Mouse (Mus musculus): ENCODE data around the gene Gramd1b. TPM values are rescaled to one million over a fixed set of nuclear protein-coding genes. Genes with fewer than 3 reads are reported as not detected.

Gramd1b gene
- polyA plus RNA-seq, 1 experiment from 2014 or later: 19.5 TPM

- Histone ChIP-seq H3K4me3 (replicated peaks; ENCODE audit: low read length) (peak overlapping the region; percentile 59), H3K4me1 (replicated peaks; ENCODE audit: control insufficient read depth, insufficient read depth, low read length) (peaks cover 39% of the 10 kb centered on the region), H3K9me3 (ENCODE audit: control insufficient read depth, low read length) (no peaks in the 10 kb centered on the region), H3K27me3 (replicated peaks; ENCODE audit: control insufficient read depth, insufficient read depth, low read length) (no peaks in the 10 kb centered on the region), H3K4me2 (ENCODE audit: low read length) (peak overlapping the region; percentile 68), H3K36me3 (ENCODE audit: control insufficient read depth, insufficient read depth) (no peaks in the 10 kb centered on the region), H3K27ac (ENCODE audit: low read length) (peak overlapping the region; percentile 52), H3K9ac (replicated peaks; ENCODE audit: low read depth, low read length) (peak overlapping the region; percentile 74)
- WGBS: 0% methylated on average over 4 of the region's 4 CpGs
- peak; percentile 69; the same call in 1 of the 2 replicates for ATAC-seq
These were observed 262.5 kb downstream of the Gramd1b start for GRCm38 (mm10) chr9:40268748-40269102.

- Histone ChIP-seq H3K4me3 (replicated peaks; ENCODE audit: low read length) (peak overlapping the region; percentile 59), H3K27ac (ENCODE audit: low read length) (peak overlapping the region; percentile 52), H3K27me3 (replicated peaks; ENCODE audit: control insufficient read depth, insufficient read depth, low read length) (no peaks in the 10 kb centered on the region), H3K4me1 (replicated peaks; ENCODE audit: control insufficient read depth, insufficient read depth, low read length) (peaks cover 34% of the 10 kb centered on the region), H3K9ac (replicated peaks; ENCODE audit: low read depth, low read length) (no peak overlapping the region; the same call in 1 of the 2 replicates), H3K4me2 (ENCODE audit: low read length) (peak overlapping the region; percentile 68), H3K9me3 (ENCODE audit: control insufficient read depth, low read length) (no peaks in the 10 kb centered on the region), H3K36me3 (ENCODE audit: control insufficient read depth, insufficient read depth) (no peaks in the 10 kb centered on the region)
- WGBS: 9% methylated on average over 21 of the region's 21 CpGs
- ATAC-seq: peak; percentile 4
These were observed 263.0 kb downstream of the Gramd1b start for GRCm38 (mm10) chr9:40268040-40268747.

DNA sequence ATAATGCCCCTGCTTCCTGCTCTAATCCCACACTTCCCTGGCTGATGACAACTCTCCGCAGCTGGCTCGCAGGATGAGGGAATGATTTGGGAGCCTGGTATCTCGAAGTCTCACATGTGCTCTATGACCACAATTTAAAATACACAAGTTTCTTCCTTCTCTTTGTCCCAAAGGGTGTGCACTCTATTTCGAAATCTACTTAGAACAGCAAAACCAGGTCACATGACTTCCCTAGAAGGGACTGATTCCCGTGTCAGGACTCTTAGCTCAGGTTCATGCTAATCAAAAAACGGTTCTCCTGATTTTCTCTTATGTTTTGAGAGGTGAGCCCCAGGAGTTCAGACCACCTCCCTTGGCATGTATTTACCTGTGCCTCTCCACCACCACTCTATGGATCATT lies 267.3 kb downstream of the Gramd1b start:
- Histone ChIP-seq H3K4me2 (ENCODE audit: low read length) (no peak overlapping the region), H3K27ac (ENCODE audit: low read length) (no peak overlapping the region), H3K9me3 (ENCODE audit: control insufficient read depth, low read length) (no peaks in the 10 kb centered on the region), H3K4me1 (replicated peaks; ENCODE audit: control insufficient read depth, insufficient read depth, low read length) (peaks cover 11% of the 10 kb centered on the region), H3K9ac (replicated peaks; ENCODE audit: low read depth, low read length) (no peak overlapping the region), H3K27me3 (replicated peaks; ENCODE audit: control insufficient read depth, insufficient read depth, low read length) (no peaks in the 10 kb centered on the region), H3K36me3 (ENCODE audit: control insufficient read depth, insufficient read depth) (no peaks in the 10 kb centered on the region), H3K4me3 (replicated peaks; ENCODE audit: low read length) (no peak overlapping the region)
- ATAC-seq: no peak
- WGBS: 73% methylated on average over 6 of the region's 6 CpGs

DNA sequence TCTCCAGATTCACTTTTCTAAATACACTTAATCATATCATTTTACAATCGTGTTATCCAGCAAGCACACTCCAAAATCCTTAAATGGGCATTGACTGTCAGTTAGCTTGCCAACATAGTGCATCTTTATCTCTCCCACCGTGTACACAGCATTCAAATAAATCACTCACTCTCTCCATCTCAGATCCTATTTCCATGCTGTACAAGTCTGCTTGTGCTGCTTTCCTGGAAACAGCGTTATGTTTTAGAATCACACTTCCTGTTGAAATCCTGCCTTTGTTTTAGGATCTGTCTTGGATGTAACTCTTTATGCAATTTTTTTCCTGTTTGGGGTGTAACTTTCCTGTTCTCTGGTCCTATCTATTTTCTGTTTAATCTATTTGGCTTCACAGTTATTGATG lies 278.7 kb downstream of the Gramd1b start:
- no peak for ATAC-seq
- no peaks in the 10 kb centered on the region for H3K9me3 ChIP-seq (ENCODE audit: control insufficient read depth, low read length)
- H3K9ac ChIP-seq (replicated peaks; ENCODE audit: low read depth, low read length): no peak overlapping the region
- 69% methylated on average over 3 of the region's 3 CpGs for WGBS
- H3K4me2 ChIP-seq (ENCODE audit: low read length): no peak overlapping the region
- no peaks in the 10 kb centered on the region for H3K36me3 ChIP-seq (ENCODE audit: control insufficient read depth, insufficient read depth)
- H3K27me3 ChIP-seq (replicated peaks; ENCODE audit: control insufficient read depth, insufficient read depth, low read length): no peaks in the 10 kb centered on the region
- H3K4me1 ChIP-seq (replicated peaks; ENCODE audit: control insufficient read depth, insufficient read depth, low read length): no peaks in the 10 kb centered on the region
- H3K27ac ChIP-seq (ENCODE audit: low read length): no peak overlapping the region
- no peak overlapping the region for H3K4me3 ChIP-seq (replicated peaks; ENCODE audit: low read length)

DNA sequence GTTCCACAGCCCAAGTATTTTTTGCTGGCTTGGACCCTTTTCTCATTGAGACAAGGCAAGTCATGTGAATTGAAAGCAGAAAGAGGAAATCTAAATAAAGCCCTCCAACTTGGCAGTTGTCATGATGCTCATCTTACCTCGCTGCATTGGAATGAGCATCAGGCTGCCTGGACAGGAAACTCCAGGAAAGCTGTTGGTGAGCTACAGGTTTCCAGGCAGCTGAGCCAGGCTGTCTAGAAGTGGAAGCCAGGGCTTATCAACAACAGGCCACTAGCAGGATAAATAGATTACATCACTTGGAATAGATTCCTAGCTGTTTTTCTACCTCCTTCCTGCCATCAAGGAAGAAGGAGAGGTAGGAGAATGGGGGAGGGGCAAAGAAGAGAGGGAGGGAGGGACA lies 282.1 kb downstream of the Gramd1b start:
- 55% methylated on average over 1 of the region's 1 CpGs for WGBS
- H3K36me3 ChIP-seq (ENCODE audit: control insufficient read depth, insufficient read depth): no peaks in the 10 kb centered on the region

GRCm38 (mm10) chr9:40246702-40247101 lies 284.5 kb downstream of the Gramd1b start:
- no peak overlapping the region for H3K27ac ChIP-seq (ENCODE audit: low read length)

More for the DNA sequence above, 282.1 kb downstream of the Gramd1b start:
- Histone ChIP-seq H3K9ac (replicated peaks; ENCODE audit: low read depth, low read length) (no peak overlapping the region), H3K27me3 (replicated peaks; ENCODE audit: control insufficient read depth, insufficient read depth, low read length) (no peaks in the 10 kb centered on the region), H3K4me3 (replicated peaks; ENCODE audit: low read length) (no peak overlapping the region), H3K27ac (ENCODE audit: low read length) (no peak overlapping the region), H3K4me1 (replicated peaks; ENCODE audit: control insufficient read depth, insufficient read depth, low read length) (no peaks in the 10 kb centered on the region), H3K9me3 (ENCODE audit: control insufficient read depth, low read length) (no peaks in the 10 kb centered on the region), H3K4me2 (ENCODE audit: low read length) (no peak overlapping the region)
- no peak for ATAC-seq

DNA sequence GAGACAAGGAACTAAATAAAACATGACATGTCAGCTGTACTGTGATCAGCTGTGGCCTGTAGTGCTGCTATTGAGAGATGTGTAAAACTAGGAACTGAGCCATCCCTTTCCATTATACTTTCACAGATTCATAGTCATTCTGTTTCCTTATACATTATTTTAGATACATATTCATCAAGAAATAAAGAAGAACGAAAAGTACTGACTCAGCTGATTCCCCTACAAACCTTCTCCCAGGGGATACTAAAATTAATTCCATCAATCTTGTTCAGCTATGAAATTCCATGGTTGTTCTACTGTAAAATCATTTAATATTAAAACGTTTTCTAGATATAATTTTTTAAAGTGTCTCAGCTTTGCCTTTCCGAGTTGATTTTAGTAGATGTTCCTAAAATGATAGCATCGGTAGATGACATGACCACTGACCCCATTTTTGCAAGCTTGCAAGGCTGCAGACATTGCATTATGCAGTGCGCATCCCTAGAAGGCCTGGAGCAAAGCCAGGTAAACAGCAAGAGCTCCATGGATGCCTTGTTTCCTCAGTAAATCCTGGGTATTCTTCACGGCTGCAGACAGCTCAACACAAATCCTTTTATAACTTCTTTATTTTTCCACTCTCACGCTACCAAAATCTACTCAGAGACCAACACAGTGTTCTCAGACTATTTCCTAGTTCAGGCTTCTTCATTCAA lies 285.1 kb downstream of the Gramd1b start:
- no peaks in the 10 kb centered on the region for H3K27me3 ChIP-seq (replicated peaks; ENCODE audit: control insufficient read depth, insufficient read depth, low read length)
- H3K27ac ChIP-seq (ENCODE audit: low read length): no peak overlapping the region
- no peak overlapping the region for H3K9ac ChIP-seq (replicated peaks; ENCODE audit: low read depth, low read length)
- WGBS: 76% methylated on average over 7 of the region's 7 CpGs
- H3K36me3 ChIP-seq (ENCODE audit: control insufficient read depth, insufficient read depth): no peaks in the 10 kb centered on the region
- H3K4me3 ChIP-seq (replicated peaks; ENCODE audit: low read length): no peak overlapping the region
- no peak overlapping the region for H3K4me2 ChIP-seq (ENCODE audit: low read length)
- H3K9me3 ChIP-seq (ENCODE audit: control insufficient read depth, low read length): no peaks in the 10 kb centered on the region
- no peak for ATAC-seq
- peaks cover 12% of the 10 kb centered on the region for H3K4me1 ChIP-seq (replicated peaks; ENCODE audit: control insufficient read depth, insufficient read depth, low read length)

More at GRCm38 (mm10) chr9:40246702-40247101, 284.5 kb downstream of the Gramd1b start:
- Histone ChIP-seq H3K9ac (replicated peaks; ENCODE audit: low read depth, low read length) (no peak overlapping the region), H3K36me3 (ENCODE audit: control insufficient read depth, insufficient read depth) (no peaks in the 10 kb centered on the region), H3K27me3 (replicated peaks; ENCODE audit: control insufficient read depth, insufficient read depth, low read length) (no peaks in the 10 kb centered on the region), H3K4me2 (ENCODE audit: low read length) (no peak overlapping the region), H3K4me1 (replicated peaks; ENCODE audit: control insufficient read depth, insufficient read depth, low read length) (peaks cover 7% of the 10 kb centered on the region), H3K4me3 (replicated peaks; ENCODE audit: low read length) (no peak overlapping the region), H3K9me3 (ENCODE audit: control insufficient read depth, low read length) (no peaks in the 10 kb centered on the region)
- WGBS: 59% methylated on average over 6 of the region's 6 CpGs
- no peak for ATAC-seq

DNA sequence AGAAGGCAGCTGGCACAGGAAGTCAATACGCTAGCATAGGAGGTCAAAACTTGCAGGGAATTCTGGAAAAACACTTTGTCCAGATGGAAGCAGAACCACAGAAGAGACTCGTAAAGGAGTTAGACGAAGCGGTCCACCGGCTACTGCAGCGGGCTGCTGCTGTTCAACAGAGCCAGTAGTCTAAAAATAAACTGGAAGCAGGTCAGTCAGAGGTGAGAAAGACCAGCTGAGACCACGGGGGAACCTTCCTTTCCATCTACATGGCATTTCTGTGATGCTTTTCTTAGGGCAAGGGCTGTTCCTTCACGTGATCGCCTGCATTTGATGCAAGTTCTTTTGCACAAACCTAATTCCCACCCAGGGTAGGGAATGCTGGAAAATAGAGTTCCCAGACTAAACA lies 285.7 kb downstream of the Gramd1b start:
- no peak overlapping the region for H3K4me3 ChIP-seq (replicated peaks; ENCODE audit: low read length)
- H3K4me2 ChIP-seq (ENCODE audit: low read length): no peak overlapping the region
- no peaks in the 10 kb centered on the region for H3K36me3 ChIP-seq (ENCODE audit: control insufficient read depth, insufficient read depth)
- WGBS: 81% methylated on average over 9 of the region's 9 CpGs
- H3K9me3 ChIP-seq (ENCODE audit: control insufficient read depth, low read length): no peaks in the 10 kb centered on the region
- no peak overlapping the region for H3K9ac ChIP-seq (replicated peaks; ENCODE audit: low read depth, low read length)
- H3K27me3 ChIP-seq (replicated peaks; ENCODE audit: control insufficient read depth, insufficient read depth, low read length): no peaks in the 10 kb centered on the region
- ATAC-seq: no peak
- H3K27ac ChIP-seq (ENCODE audit: low read length): no peak overlapping the region
- peaks cover 14% of the 10 kb centered on the region for H3K4me1 ChIP-seq (replicated peaks; ENCODE audit: control insufficient read depth, insufficient read depth, low read length)
